Mouse (Mus musculus): Measurements from ENCODE around the gene Eps8l1. TPM values are rescaled to one million over a fixed set of nuclear protein-coding genes. Genes with fewer than 3 reads are reported as not detected.
"Not testable (repeated sequence)": the region's sequence is repeated elsewhere in the genome, so short reads cannot be mapped to it uniquely, and the experiment has no call there.

Gene Eps8l1
- total and polyA plus RNA-seq, 2 experiments, result 1.4 to 6.5 TPM

DNA sequence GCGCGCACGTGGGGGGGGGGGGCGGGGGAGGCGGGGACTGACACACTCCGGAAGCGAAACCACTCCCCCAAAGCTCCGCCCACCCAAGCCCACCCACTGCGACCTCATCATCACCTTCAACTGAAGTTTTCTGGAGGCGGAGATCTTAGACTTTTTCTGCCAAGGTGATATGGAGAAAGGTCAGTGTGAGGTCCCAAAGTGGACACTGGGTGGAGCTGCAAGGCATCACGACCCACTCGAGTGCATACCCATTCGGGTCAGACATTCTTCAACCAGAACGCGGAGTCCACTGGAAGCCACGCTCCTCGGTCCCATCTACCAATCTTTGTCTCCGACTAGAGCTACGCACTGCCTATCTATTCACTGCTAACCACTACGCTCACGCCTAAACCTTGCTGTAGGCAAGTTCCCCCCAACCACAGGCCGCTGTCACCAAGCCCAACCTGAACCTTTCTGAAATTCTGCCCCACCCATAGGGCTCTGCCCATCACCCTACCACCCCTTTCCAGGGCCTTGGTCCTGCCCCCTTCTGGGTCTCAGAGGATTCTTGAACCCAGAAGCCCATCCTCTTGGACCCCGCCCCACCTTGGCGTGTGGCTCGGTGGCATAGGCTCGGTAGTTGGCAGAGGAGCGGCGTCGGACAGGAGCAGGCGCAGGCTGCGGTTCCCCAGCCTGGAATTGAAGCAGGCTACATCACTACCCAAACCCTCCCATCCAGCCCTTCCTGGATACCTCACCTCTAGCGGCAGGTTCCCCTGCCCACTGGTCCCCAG, 60.9 kb downstream of the Eps8l1 start:
- TF ChIP-seq CTCF (IDR thresholded peaks at IDR 0.05; ENCODE audit: low read depth, low read length) (no peak), POLR2A (IDR thresholded peaks at IDR 0.05; ENCODE audit: extremely low read depth, insufficient read depth, low read length) (no peak)
- Histone ChIP-seq H3K79me2 (ENCODE audit: control insufficient read depth, insufficient read depth, low read length) (no peaks in the 10 kb centered on the region), H3K4me3 (ENCODE audit: insufficient read depth, low read depth, low read length) (no peak overlapping the region), H3K4me1 (ENCODE audit: control insufficient read depth, insufficient read depth, low read length) (no peaks in the 10 kb centered on the region), H3K9ac (ENCODE audit: low read depth, low read length) (no peak overlapping the region), H3K36me3 (ENCODE audit: control insufficient read depth, insufficient read depth, low read length) (no peaks in the 10 kb centered on the region), H3K27ac (replicated peaks; ENCODE audit: insufficient read depth, low read depth, low read length) (no peak overlapping the region), H3K27me3 (ENCODE audit: control insufficient read depth, insufficient read depth, low read length) (peaks cover 7% of the 10 kb centered on the region; the same call in 1 of the 2 replicates)
- 41% methylated on average over 32 of the region's 32 CpGs for WGBS
- no peak for DNase-seq (ENCODE audit: extremely low read depth, low read depth, low spot score)

DNA sequence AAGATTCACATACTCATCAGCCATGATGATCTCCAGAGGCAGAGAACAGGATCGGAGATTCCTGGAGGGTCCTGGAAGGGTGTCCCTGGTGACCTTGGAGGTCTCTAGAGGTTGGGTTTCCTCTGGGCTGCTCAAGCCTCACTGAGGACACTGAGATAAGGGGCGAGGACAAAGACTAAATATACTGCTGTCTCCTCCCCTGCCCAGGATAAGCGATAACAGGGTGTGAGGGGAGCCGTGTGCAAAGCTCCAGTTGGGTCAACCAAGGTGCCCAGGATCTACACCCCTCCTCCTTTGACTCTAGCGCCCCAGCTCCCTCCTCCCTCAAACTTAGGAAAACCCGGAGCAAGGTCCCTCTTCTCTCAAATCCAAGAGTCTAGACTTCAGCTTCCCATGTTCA, 61.8 kb downstream of the Eps8l1 start:
- no peak overlapping the region for H3K9ac ChIP-seq (ENCODE audit: low read depth, low read length)
- no peaks in the 10 kb centered on the region for H3K79me2 ChIP-seq (ENCODE audit: control insufficient read depth, insufficient read depth, low read length)
- no peaks in the 10 kb centered on the region for H3K36me3 ChIP-seq (ENCODE audit: control insufficient read depth, insufficient read depth, low read length)
- no peak overlapping the region for H3K27ac ChIP-seq (replicated peaks; ENCODE audit: insufficient read depth, low read depth, low read length)
- no peak overlapping the region for H3K4me3 ChIP-seq (ENCODE audit: insufficient read depth, low read depth, low read length)
- TF ChIP-seq CTCF (IDR thresholded peaks at IDR 0.05; ENCODE audit: low read depth, low read length), result no peak
- no peak for TF ChIP-seq POLR2A (IDR thresholded peaks at IDR 0.05; ENCODE audit: extremely low read depth, insufficient read depth, low read length)
- peaks cover 2% of the 10 kb centered on the region; the same call in 1 of the 2 replicates for H3K4me1 ChIP-seq (ENCODE audit: control insufficient read depth, insufficient read depth, low read length)
- WGBS, result 57% methylated on average over 6 of the region's 6 CpGs
- H3K27me3 ChIP-seq (ENCODE audit: control insufficient read depth, insufficient read depth, low read length), result peaks cover 7% of the 10 kb centered on the region; the same call in 1 of the 2 replicates
- no peak for DNase-seq (ENCODE audit: extremely low read depth, low read depth, low spot score)

DNA sequence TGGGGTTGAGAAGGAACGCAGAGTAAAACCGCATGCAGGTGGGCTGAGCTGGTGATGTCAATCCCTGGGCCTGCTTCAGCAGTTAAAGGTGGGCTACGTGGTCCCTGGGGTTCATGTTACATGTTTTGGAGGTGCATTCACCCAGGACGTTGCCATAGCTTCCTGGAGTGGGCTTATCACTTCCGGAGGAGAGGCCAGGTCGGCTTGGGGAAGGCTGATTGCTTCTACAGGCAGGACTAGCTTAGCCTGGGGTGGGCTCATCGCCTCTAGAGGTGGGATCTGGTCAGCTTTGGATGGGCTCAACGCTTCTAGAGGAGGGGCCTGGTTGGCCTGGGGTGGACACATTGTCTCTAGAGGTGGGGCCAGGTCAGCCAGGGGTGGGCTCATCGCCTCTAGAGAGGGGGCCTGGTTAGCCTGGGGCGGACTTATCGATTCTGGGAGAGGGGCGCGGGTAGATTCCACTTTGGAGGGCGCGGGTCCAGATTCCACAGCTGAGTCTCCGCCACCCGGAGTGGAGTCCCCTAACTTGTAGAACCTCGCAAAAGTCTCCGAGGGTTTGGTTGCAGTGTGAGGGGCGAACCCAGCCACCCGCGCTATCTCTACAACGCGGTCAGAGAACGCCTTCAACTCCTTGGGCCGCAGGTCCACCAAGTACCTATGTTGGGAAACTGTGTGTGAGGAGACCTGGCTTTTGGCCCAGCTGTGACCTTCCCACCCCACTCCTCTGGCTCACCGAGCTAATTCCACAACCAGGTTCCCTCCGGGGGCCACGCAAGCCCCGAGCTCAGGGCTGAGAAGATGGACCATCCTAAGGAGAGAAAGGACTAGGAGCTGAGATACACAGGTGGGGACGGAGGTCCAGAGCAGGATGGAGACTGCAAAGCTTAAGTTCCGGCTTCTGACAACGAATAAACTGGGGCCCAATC, 63.0 kb downstream of the Eps8l1 start:
- no peak for DNase-seq (ENCODE audit: extremely low read depth, low read depth, low spot score)
- Histone ChIP-seq H3K4me1 (ENCODE audit: control insufficient read depth, insufficient read depth, low read length) (peaks cover 2% of the 10 kb centered on the region; the same call in 1 of the 2 replicates), H3K27me3 (ENCODE audit: control insufficient read depth, insufficient read depth, low read length) (peaks cover 7% of the 10 kb centered on the region; the same call in 1 of the 2 replicates), H3K9ac (ENCODE audit: low read depth, low read length) (no peak overlapping the region), H3K4me3 (ENCODE audit: insufficient read depth, low read depth, low read length) (no peak overlapping the region), H3K79me2 (ENCODE audit: control insufficient read depth, insufficient read depth, low read length) (no peaks in the 10 kb centered on the region), H3K27ac (replicated peaks; ENCODE audit: insufficient read depth, low read depth, low read length) (no peak overlapping the region), H3K36me3 (ENCODE audit: control insufficient read depth, insufficient read depth, low read length) (no peaks in the 10 kb centered on the region)
- TF ChIP-seq CTCF (IDR thresholded peaks at IDR 0.05; ENCODE audit: low read depth, low read length), result no peak
- TF ChIP-seq POLR2A (IDR thresholded peaks at IDR 0.05; ENCODE audit: extremely low read depth, insufficient read depth, low read length), result no peak
- WGBS, result 88% methylated on average over 33 of the region's 33 CpGs

DNA sequence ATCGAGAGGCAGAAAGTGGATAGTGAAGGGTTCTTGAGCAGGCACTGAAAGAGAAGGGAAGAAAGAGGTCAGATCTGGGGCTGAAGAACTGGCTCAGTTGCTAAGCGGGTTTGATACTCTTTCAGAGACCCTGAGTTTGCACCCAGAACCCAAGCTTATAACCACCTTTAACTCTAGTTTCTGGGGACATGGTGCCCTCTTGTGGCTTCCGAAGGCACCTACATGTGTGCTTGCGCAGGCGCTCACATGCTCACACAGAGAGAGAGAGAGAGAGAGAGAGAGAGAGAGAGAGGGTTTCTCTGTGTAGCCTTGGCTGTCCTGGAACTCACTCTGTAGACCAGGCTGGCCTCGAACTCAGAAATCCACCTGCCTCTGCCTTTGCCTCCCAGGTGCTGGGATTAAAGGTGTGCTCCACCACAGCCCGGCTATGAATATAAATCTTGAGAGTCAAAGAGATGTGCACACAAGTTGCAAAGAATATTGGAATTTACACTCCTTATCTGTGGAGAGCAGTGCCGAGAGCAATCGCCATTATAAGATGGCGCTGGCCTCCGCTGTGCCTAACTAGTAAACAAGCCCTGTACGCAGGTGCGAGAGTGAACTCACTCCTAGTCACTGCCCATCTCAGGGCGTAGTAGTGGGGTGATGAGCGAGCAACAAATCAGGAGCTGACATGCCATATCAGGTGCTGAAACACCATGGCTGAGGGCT, 63.9 kb downstream of the Eps8l1 start, which contains the start of gene Tnni3:
Gene Tnni3 (minus strand): TSS at position 18 of the 711 bp plus-strand sequence.
- H3K27ac ChIP-seq (replicated peaks; ENCODE audit: insufficient read depth, low read depth, low read length); H3K36me3 ChIP-seq (ENCODE audit: control insufficient read depth, insufficient read depth, low read length); H3K79me2 ChIP-seq (ENCODE audit: control insufficient read depth, insufficient read depth, low read length); H3K27me3 ChIP-seq (ENCODE audit: control insufficient read depth, insufficient read depth, low read length); H3K4me1 ChIP-seq (ENCODE audit: control insufficient read depth, insufficient read depth, low read length); H3K4me3 ChIP-seq (ENCODE audit: insufficient read depth, low read depth, low read length); H3K9ac ChIP-seq (ENCODE audit: low read depth, low read length): not testable (repeated sequence)
- 62% methylated on average over 15 of the region's 15 CpGs for WGBS
- peak; percentile 35 for DNase-seq (ENCODE audit: extremely low read depth, low read depth, low spot score)
- TF ChIP-seq CTCF (IDR thresholded peaks at IDR 0.05; ENCODE audit: low read depth, low read length), result peak; percentile 82

DNA sequence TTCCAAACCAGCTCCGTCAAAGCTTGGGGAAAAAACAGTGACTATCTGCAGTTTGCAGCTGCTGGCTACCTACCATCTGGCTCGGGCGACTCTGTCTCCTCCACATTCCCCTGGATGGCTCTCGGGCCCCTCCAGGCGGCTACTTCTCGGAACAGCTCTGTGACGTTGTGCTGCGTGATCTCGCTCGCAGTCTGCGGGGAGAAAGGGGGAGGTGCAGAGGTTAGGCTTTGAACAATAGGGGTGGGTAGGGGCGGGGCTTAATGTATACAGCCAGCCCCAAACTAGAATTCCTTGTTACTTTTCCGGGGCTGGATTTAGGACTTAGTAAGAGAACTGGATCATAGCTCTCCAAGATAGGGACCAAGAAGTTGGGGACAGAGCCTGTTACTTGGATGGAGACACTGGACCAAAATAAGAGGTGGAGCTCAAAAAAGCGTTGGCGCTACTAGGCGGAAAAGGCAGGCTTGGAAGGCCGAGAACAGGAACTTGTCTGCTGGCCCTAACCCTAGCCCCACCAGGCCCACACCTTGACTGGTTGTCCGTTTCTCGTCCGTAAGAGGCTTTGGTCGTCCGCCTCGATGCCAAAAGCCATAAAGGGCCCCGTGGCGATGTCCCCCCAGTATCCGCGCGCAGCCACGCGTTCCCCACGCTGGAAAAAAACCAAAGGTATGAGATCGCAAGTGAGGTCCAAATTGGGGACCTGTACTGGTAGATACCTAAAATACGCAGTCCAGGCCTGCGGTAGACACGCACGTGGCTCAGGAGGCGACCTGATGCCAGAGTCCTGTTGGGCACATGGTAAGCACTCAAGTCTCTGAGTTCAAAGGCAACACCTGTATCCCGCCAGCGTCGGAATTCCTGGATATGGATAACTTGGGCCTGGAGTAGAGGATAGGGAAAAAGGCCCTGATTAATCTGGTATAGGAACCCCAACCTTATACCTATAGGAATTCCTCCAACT, 66.1 kb downstream of the Eps8l1 start:
- Histone ChIP-seq H3K79me2 (ENCODE audit: control insufficient read depth, insufficient read depth, low read length) (no peaks in the 10 kb centered on the region), H3K27me3 (ENCODE audit: control insufficient read depth, insufficient read depth, low read length) (no peaks in the 10 kb centered on the region), H3K9ac (ENCODE audit: low read depth, low read length) (peak overlapping the region; percentile 58), H3K27ac (replicated peaks; ENCODE audit: insufficient read depth, low read depth, low read length) (no peak overlapping the region), H3K36me3 (ENCODE audit: control insufficient read depth, insufficient read depth, low read length) (no peaks in the 10 kb centered on the region), H3K4me3 (ENCODE audit: insufficient read depth, low read depth, low read length) (peak overlapping the region; percentile 54), H3K4me1 (ENCODE audit: control insufficient read depth, insufficient read depth, low read length) (peaks cover 2% of the 10 kb centered on the region; the same call in 1 of the 2 replicates)
- peak; percentile 10 for DNase-seq (ENCODE audit: extremely low read depth, low read depth, low spot score)
- WGBS, result 36% methylated on average over 40 of the region's 40 CpGs
- peak; percentile 64 for TF ChIP-seq CTCF (IDR thresholded peaks at IDR 0.05; ENCODE audit: low read depth, low read length)
- no peak for TF ChIP-seq POLR2A (IDR thresholded peaks at IDR 0.05; ENCODE audit: extremely low read depth, insufficient read depth, low read length)
